Mouse (Mus musculus) liver, adult (tissue): ENCODE measurements at regions not wholly inside any gene's neighbourhood (a gene's known extent, or its start where the extent isn't known, plus 50 kb on each side); places are given as distances from the start of the nearest gene placed in this dataset.

Source experiments
- GATA4 ChIP-seq: IDR thresholded peaks from 2 replicates; pipeline ENCODE4 v1.6.1; 2014; ENCODE audit warnings: mild to moderate bottlenecking, low read length; ENCODE audit not compliant: insufficient replicate concordance

DNA sequence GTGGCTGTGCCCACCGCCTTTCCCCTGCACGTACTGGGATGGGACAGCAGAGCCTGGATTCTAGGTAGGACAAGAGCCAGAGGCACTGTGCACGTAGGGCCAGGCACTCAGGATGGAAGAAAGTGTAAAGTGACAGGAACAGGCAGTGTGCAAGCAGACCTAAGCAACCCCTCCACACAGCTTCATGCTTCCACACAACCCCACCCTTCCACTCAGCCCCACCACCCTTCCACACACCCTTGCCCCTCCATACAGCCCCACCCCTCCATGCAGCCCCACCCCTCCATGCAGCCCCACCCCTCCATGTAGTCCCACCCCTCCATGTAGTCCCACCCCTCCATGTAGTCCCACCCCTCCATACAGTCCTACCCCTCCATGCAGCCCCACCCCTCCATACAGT, 78.5 kb downstream of the Zfp706 start:
- no peak for TF ChIP-seq GATA4

DNA sequence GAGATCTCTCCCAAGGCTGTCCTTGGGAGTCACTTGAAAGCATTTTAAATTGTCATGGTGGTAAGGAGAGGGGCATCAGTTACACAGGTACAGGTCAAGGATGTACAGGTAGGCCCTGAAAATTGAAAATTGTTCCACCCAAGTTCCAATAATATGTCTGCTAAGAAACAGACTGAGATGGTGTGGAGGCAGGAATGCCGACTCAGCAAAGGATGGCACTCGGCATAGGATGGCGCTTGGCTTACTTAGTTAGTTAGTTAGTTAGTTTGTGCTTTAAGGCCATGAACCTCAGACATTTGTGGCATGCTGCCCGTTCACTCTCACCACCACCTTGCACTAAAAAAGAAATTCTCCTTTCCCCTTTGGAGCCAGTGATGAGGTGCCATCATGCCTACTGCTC, 78.9 kb downstream of the Zfp706 start:
- TF ChIP-seq GATA4, result no peak

DNA sequence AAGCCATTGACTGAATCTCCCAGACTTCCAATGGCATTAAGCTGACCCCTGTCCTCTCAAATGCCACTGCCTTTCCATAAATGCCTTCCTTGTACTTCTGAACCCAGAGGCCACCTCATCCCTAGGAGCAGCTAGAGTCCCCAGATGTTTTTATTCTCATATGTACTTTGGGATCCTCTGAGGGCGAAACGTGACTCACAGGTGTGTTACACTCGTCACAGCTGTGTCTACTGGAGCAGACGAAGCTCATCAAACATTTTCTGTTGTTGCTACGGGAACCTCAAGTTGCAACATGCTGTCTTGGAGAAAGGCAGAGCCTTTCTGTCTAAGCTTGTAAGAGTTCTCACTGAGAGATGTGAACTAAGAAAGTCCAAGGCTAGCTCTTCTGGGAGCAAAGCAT, 80.1 kb downstream of the Zfp706 start:
- no peak for TF ChIP-seq GATA4

DNA sequence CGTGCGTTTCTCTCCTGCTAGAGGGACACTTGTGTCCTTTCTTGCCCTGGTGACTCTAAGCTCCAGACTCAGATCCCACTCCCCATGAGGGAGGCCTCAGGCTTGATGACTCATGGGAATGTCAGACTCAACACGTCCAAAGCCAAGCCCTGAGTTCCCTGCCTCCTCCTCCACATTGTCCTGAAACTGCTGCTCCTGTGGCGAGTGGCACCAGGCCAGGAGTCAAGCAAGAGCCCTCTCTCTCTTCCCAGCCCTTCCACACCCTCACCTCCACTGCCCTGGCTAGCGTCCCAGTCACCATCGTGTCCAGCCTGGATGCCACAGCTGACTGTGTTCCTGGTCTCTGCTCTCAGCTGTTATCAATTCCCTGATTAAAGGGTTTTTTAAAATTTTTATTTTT, 83.4 kb downstream of the Zfp706 start:
- TF ChIP-seq GATA4, result no peak

DNA sequence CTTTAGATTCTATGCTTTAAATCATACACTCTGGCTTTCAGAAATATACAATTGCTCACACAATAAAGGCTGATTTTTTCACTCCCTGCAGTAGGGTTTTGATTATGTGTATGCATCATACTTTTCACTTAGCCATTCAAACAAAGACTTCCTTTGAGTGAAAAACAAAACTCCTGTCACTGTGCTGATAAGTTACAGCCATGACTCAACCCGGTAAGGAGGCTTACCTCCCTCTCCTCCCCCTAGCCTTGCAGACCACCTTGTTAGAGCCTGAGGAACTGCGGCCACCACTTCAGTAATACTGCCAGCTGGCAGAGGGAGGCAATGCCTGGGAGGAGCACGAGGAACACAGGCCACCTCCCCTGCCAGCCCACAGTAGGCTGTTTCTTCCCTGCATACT, 86.2 kb downstream of the Zfp706 start:
- no peak for TF ChIP-seq GATA4

DNA sequence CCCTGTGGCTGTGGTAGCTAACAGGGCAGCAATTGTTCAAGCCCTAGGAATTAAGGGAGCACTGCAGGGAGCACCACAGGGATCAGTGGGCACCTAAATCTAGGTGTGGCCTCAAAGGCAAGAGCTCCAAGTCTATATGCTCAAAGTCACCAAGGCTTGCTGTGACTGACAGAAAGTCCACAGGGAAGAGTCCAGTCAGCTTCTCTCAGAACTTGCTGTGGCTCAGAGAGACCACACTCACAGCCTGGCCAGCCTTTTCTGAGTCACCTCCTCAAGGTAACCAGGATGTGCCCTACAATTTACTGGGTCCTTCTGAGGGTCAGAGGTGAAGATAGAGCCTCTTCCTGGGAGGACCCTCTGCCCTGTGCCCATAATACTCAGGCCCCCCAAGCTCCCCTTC, 86.7 kb downstream of the Zfp706 start:
- no peak for TF ChIP-seq GATA4

DNA sequence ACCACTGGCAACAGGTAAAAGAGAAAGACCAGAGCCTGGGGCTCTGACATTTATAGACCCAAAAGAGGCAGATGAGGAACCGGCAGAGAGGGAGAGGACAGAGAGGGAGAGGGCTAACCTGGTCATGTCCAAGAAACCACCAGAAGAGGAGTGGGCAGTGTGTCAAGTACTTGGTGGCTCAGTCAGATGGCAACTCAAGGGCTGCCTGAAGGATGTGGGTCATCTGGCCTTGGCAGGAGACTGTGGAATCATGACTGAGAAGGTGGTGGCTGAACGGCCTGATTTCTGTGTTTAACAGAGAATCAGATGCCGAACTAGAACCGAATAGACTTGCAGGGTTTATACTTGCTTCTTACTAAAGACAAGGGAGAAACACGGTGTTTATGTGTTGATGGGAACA, 87.9 kb downstream of the Zfp706 start:
- TF ChIP-seq GATA4, result no peak

DNA sequence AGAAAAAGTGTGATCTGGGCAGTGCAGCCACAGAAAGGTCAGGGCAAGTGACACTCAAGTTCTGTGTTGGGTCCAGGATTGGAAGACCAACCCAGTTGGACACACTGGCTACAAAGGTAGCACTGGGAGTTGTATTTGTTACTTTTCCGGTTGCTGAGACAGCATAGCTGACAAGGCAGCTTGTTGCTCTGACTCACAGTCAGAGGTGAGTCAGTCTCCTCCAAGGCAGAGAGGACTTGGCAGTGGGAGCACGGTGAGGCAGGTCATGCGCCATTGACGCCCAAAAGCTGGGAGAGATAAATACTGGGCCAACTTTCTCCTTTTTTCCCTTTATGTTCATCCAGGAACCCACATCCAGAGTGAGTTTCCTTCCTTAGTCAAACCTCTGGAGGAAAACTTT, 88.4 kb downstream of the Zfp706 start:
- no peak for TF ChIP-seq GATA4

DNA sequence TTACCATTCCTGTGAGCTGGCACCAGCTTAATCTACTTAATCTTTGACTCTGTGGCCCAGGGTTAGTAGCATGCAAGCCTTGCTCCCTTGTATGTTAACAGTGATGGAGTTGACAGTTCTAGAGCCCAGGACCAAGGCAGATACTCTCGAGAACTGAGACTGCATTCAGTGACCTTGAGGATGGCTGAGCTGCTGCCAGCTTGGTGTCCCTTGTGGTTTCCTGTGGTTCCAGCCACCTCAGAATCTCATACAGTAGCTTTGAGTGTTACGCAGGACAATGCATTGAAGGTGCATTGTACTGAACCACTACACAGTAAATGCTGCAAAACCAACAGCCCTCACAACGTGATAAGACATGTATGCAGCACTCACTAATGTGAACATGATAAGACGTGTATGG, 90.6 kb downstream of the Zfp706 start:
- TF ChIP-seq GATA4, result no peak

DNA sequence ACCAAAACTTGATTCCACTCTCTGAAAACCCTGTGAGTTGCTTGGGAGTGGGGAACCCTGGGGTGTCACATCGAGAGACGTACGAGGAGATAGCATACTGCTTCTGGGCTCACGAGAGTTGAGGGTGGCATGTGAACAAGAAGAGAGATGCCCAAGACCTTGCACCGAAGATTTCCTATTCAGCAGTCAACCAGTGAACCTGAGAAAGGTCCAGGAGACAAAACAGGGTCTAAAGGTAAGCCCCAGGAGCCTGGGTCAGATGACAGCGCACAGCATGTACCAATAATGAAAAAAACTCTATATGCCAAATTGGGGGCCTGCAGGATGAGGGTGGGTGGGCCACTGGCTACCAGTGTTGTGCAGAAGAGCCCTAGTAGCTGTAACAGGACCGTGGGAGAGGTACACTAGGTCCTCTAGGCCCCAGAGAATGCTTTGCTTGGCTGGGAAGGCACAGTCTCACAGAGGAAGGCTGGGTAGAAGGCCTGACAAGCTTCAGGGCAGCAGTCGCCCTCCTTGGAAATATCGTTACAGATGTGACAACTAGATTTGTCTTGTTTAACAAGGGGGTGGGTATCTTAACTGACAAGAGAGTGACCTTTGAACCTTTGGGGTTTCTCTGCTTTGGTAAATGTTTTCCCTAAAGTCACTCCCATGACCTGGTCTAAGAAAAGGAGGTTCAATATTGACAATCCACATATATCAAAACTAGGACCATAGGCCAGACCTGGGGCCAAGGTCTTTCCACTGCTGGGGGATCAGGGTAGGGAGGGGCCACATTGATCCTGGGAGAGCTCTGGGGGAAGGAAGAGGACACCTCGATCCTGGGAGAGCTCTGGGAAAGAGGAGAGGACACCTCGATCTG, 93.1 kb downstream of the Zfp706 start:
- TF ChIP-seq GATA4, result no peak

DNA sequence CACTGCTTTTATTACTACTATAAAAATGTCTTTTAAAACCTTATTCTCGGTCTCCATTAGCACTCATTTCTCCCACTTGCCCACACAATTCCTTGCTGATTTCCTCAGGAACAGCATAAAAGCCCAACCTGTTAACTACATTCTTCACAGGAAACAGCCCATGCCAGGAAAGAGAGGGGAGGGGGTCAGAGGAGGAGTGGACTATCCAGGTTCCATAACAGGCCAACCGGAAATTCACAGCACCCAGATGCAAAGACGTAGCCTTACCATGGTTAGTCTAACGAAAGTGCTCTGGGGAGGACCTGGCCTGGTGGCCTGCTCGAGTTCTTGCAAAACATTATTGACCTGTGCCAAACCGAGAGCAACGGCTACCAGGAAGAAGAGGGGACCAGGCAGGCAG, 94.3 kb downstream of the Zfp706 start:
- TF ChIP-seq GATA4, result no peak

DNA sequence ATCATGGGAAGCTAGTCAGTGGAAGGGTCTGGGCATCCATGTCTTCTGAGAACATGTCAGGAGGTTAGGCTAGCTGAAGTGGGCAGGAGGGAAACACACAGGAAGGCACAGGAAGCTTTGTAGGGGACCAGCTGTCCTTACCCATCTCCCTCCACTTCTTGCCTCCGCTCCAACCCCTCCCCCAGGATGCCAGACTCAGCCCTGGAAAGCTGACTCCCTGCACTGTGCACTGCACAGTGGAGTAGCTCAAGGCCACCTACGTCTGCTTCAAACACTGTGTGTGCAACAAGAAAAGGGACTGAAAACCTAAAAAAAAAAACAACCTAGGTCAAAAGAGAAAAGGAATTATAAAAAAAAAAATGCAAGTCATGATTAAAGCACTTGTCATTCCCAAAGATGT, 97.3 kb downstream of the Zfp706 start:
- TF ChIP-seq GATA4, result no peak

DNA sequence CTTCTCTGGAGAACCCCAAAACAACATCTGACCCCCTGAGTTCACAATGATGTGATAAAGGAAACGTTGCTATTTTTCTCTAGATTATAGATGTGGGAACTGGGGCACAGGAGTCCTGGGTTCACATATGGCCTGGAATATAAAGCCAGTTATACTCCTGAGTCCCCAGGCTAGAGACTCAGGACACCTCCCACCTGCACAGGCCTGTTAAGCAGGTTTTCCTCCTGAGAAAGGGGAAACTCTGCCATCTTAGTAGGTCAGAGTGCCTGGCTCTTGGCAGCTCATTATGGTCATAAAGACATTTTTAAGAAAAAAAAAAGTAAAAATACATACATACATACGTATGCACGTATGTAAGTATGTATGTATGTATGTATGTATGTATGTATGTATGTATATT, 98.1 kb downstream of the Zfp706 start:
- no peak for TF ChIP-seq GATA4

DNA sequence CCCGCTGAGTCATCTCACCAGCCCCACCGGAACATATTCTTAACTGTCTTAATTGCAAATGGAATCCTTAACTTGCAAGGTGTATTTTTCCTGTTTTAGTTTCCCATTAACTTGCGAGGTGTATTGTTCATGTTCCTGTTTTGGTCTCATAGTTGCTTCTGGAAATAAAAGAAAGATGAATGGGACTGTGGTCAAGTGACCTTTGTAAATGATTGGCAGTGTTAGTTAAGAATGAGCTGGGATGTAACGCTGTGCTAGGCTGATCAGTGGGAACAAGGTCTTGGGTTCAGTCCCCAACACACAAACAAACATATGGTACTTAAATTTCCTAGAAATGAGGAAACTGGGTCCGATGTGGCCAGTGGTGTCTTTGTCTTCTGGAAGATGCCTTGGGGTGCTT, 100.8 kb downstream of the Zfp706 start:
- TF ChIP-seq GATA4, result no peak

DNA sequence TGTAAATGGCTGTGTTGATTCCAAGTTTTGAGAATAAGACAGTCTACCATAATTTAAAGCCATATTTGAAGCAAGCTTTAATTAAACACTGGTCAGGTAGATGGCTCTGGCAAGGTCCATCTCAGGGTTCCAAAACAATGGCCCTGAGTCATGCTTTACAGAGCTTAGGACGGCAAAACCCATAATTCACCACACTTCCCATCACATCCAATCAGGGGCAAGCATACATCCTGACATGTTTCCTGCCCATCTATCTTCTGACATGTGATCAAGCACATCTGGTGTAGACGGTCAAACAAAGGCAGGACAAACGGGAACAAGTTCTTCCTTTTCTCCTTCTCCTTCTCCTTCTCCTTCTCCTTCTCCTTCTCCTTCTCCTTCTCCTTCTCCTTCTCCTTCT, 101.5 kb downstream of the Zfp706 start:
- TF ChIP-seq GATA4, result no peak

DNA sequence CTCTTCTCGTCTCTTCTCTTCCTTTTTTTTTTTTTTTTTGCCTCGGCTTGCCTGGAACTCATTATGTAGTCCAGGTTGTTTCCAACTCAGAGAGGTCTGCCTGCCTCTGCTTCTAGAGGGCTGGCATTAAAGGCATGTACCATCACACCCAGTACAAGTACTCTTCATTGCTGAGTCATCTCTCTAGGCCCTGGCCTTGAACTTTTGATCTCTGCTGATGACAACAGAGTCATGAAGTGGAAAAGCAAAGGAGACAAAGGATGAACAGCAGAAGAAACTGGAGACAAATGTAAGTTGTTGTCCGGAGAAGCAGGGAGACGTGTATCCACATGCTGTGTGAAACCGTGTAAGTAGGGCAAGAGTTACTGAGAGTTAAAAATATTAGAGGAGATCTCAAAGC, 103.7 kb downstream of the Zfp706 start:
- TF ChIP-seq GATA4, result no peak

DNA sequence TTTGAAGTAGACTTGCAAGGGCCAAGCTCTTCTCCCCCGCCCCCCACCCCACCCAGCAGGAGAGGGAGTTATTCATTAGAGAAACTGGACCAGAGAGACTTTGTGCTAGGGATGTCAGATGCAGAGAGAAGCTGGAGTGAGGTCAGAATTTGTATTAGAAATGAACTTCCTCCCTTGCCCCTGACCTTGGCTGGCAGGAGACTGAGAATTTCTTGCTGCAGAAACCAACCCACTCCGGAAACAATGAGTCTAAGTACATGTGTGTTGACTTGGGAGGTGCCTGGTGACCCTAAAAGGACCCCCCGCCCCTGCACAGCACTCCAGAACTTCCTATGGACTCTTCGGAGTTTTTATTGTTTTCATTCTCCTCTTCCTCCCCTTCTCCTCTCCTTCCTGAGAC, 104.3 kb downstream of the Zfp706 start:
- no peak for TF ChIP-seq GATA4
